Mouse (Mus musculus) liver, embryonic 14.5 days (tissue): ENCODE results near the gene Eef1e1. TPM values are rescaled to one million over a fixed set of nuclear protein-coding genes. Genes with fewer than 3 reads are reported as not detected.

ENCODE experiments used
- ATAC-seq: fragments of 200-750 bp; cut with Nextera tagmentation; 2 replicates; pipeline ENCODE4 v1.8.0; 2017; ENCODE audit warnings: moderate number of reproducible peaks, mild to moderate bottlenecking, moderate library complexity; ENCODE audit not compliant: insufficient read depth
- DNase-seq, 3 experiments: peaks; one replicate each; pipeline ENCODE4 v3.0.0-alpha.2; 2012 to 2013; ENCODE audit warnings: low read depth in 3 of 3, low spot score in 3 of 3
- H3K27ac ChIP-seq: fragments of 300-500 bp; sonication (generic); 2 replicates; pipeline ENCODE4 v1.5.1; 2014; ENCODE audit warnings: moderate library complexity, mild to moderate bottlenecking, control low read depth, inconsistent platforms
- H3K27me3 ChIP-seq: fragments of 300-500 bp; sonication (generic); 2 replicates; pipeline ENCODE4 v1.6.1; 2014; ENCODE audit warnings: mild to moderate bottlenecking, low read length, moderate library complexity; ENCODE audit not compliant: control insufficient read depth, insufficient read depth
- H3K36me3 ChIP-seq: fragments of 300-500 bp; sonication (generic); replicated peaks from 2 replicates; pipeline ENCODE4 v1.6.1; 2014; ENCODE audit warnings: low read depth; ENCODE audit not compliant: control insufficient read depth, insufficient read depth
- H3K4me1 ChIP-seq, 2 experiments: fragments of 200-500 bp in 1 of 2; fragments of 300-500 bp in 1 of 2; sonication (generic) in 1 of 2; replicated peaks; 2 replicates each; pipeline ENCODE4 v1.6.1; 2012 to 2014; ENCODE audit warnings: antibody characterized with exemption in 1 of 2, inconsistent platforms in 1 of 2, low read length in 1 of 2; ENCODE audit not compliant: control insufficient read depth in 2 of 2, insufficient read depth in 2 of 2
- H3K4me2 ChIP-seq: fragments of 300-500 bp; sonication (generic); 2 replicates; pipeline ENCODE4 v1.6.1; 2014; ENCODE audit warnings: low read depth, mild to moderate bottlenecking, control low read depth, moderate library complexity
- H3K4me3 ChIP-seq, 2 experiments: fragments of 200-500 bp in 1 of 2; fragments of 300-500 bp in 1 of 2; sonication (generic) in 1 of 2; 2 replicates each; pipeline ENCODE4 v1.5.1; 2012 to 2014; ENCODE audit warnings: low read depth in 2 of 2, low read length in 2 of 2, mild to moderate bottlenecking in 2 of 2, control low read depth in 1 of 2, inconsistent platforms in 1 of 2, moderate library complexity in 1 of 2; ENCODE audit not compliant: insufficient read depth in 1 of 2
- H3K9ac ChIP-seq: fragments of 300-500 bp; sonication (generic); replicated peaks from 2 replicates; pipeline ENCODE4 v1.6.1; 2014; ENCODE audit warnings: mild to moderate bottlenecking, control low read depth, moderate library complexity
- H3K9me3 ChIP-seq: fragments of 300-500 bp; sonication (generic); 2 replicates; pipeline ENCODE4 v1.6.1; 2016; ENCODE audit warnings: low read length, mixed read lengths; ENCODE audit not compliant: control insufficient read depth
- CTCF ChIP-seq: IDR thresholded peaks from 2 replicates; pipeline ENCODE4 v1.5.1; 2016; ENCODE audit warnings: antibody characterized with exemption, low read depth, control low read depth
- EP300 ChIP-seq: IDR thresholded peaks from 2 replicates; pipeline ENCODE4 v1.6.1; 2016; ENCODE audit warnings: antibody characterized with exemption, low read depth
- WGBS: fragments of 180-500 bp; shearing (Covaris S2); extraction: QIAGEN DNeasy Blood & Tissue Kit; methylation state at CpG from one replicate; pipeline ENCODE4 v1.1.7; 2014; ENCODE audit not compliant: insufficient replicate concordance; 5-methylcytosine and 5-hydroxymethylcytosine counted together
- polyA plus RNA-seq, 2 experiments: library from polyadenylated mRNA; depleted of rRNA in 1 of 2; stranded (reverse) in 1 of 2; unstranded in 1 of 2; fragments of >200 nt; fragmentation: Nextera tagmentation in 1 of 2; extraction: Ambion mirVana in 1 of 2; gene quantifications; 2 replicates each; pipeline versions ENCODE4 v1.2.1 to v1.2.3; 2012 to 2014

Eef1e1 gene
- polyA plus RNA-seq, 2 experiments = 20.3 to 51.8 TPM

- 75% methylated on average over 6 of the region's 6 CpGs for WGBS
- Histone ChIP-seq H3K27me3 (no peaks in the 10 kb centered on the region), H3K9me3 (peaks cover 2% of the 10 kb centered on the region; the same call in 1 of the 2 replicates), H3K27ac (no peak overlapping the region), H3K4me1 (peaks cover 17 to 25% of the 10 kb centered on the region in 2 experiments), H3K36me3 (peaks cover 6% of the 10 kb centered on the region; the same call in 1 of the 2 replicates), H3K4me2 (no peak overlapping the region), H3K9ac (no peak overlapping the region), H3K4me3 (no peak overlapping the region)
- DNase-seq (no peak), ATAC-seq (no peak)
- TF ChIP-seq EP300 = no peak
- TF ChIP-seq CTCF = no peak
Measured at GRCm38 (mm10) chr13:38610336-38610735, 48.5 kb downstream of the Eef1e1 start.

- H3K4me1 ChIP-seq = peaks cover 0 to 5% of the 10 kb centered on the region in 2 experiments; a peak in 2 of 4 replicates
- no peaks in the 10 kb centered on the region for H3K27me3 ChIP-seq
- H3K9me3 ChIP-seq = no peaks in the 10 kb centered on the region
- no peak overlapping the region for H3K4me3 ChIP-seq
- H3K27ac ChIP-seq = no peak overlapping the region
- ATAC-seq = peak; percentile 50; the same call in 1 of the 2 replicates
- H3K9ac ChIP-seq = no peak overlapping the region
- H3K36me3 ChIP-seq = peaks cover 3% of the 10 kb centered on the region; the same call in 1 of the 2 replicates
- 43% methylated on average over 6 of the region's 6 CpGs for WGBS
- no peak for TF ChIP-seq CTCF
- TF ChIP-seq EP300 = 0 out of 2 replicates have a peak, but pooled peaks have one; percentile 34
- DNase-seq = no peak
- H3K4me2 ChIP-seq = no peak overlapping the region
Measured at GRCm38 (mm10) chr13:38607130-38607529, 51.7 kb downstream of the Eef1e1 start.

- peaks cover 3% of the 10 kb centered on the region; the same call in 1 of the 2 replicates for H3K36me3 ChIP-seq
- no peaks in the 10 kb centered on the region for H3K9me3 ChIP-seq
- 70% methylated on average over 6 of the region's 6 CpGs for WGBS
- no peak overlapping the region for H3K4me2 ChIP-seq
- peaks cover 0 to 7% of the 10 kb centered on the region in 2 experiments; a peak in 2 of 4 replicates for H3K4me1 ChIP-seq
- ATAC-seq (no peak), DNase-seq (no peak)
- H3K9ac ChIP-seq = no peak overlapping the region
- no peaks in the 10 kb centered on the region for H3K27me3 ChIP-seq
- TF ChIP-seq CTCF = no peak
- H3K4me3 ChIP-seq = no peak overlapping the region
- no peak overlapping the region for H3K27ac ChIP-seq
Measured at GRCm38 (mm10) chr13:38605353-38605752, 53.5 kb downstream of the Eef1e1 start.

GRCm38 (mm10) chr13:38602966-38603365 is 55.9 kb downstream of the Eef1e1 start:
- Histone ChIP-seq H3K36me3 (peaks cover 3% of the 10 kb centered on the region; the same call in 1 of the 2 replicates), H3K27me3 (no peaks in the 10 kb centered on the region), H3K4me1 (peaks cover 0 to 7% of the 10 kb centered on the region in 2 experiments; a peak in 2 of 4 replicates), H3K9me3 (no peaks in the 10 kb centered on the region), H3K9ac (no peak overlapping the region), H3K27ac (no peak overlapping the region), H3K4me2 (no peak overlapping the region), H3K4me3 (no peak overlapping the region)
- no peak for DNase-seq
- 80% methylated on average over 13 of the region's 13 CpGs for WGBS
- ATAC-seq = no peak
- TF ChIP-seq CTCF (no peak), EP300 (no peak)

GRCm38 (mm10) chr13:38602243-38602832 is 56.5 kb downstream of the Eef1e1 start:
- TF ChIP-seq EP300 = no peak
- Histone ChIP-seq H3K4me2 (no peak overlapping the region), H3K9ac (no peak overlapping the region), H3K27ac (no peak overlapping the region), H3K9me3 (no peaks in the 10 kb centered on the region), H3K36me3 (peaks cover 3% of the 10 kb centered on the region; the same call in 1 of the 2 replicates), H3K4me3 (no peak overlapping the region), H3K27me3 (no peaks in the 10 kb centered on the region), H3K4me1 (peaks cover 0 to 7% of the 10 kb centered on the region in 2 experiments; a peak in 2 of 4 replicates)
- ATAC-seq = no peak
- WGBS = 75% methylated on average over 17 of the region's 17 CpGs
- DNase-seq = no peak
